8 mouse cellular contexts compared by ENCODE assay signal in genomic region chr7:102248691-102249404, GRCm38 (mm10). TPM values are rescaled to one million over a fixed set of nuclear protein-coding genes. Genes with fewer than 3 reads are reported as not detected.
DNase-seq lines count a peak whose midpoint lies in the region; ATAC-seq lines count a peak whose summit lies in the region.

No protein-coding gene starts in this region.

- H3K4me3 ChIP-seq in neural tube, embryonic 11.5 days (ENCODE audit: low read depth, low read length): peak overlapping the region; percentile 70
- H3K4me3 ChIP-seq in forebrain, embryonic 12.5 days (replicated peaks): peak overlapping the region; percentile 81
- H3K4me3 ChIP-seq in limb, embryonic 15.5 days: peak overlapping the region; percentile 87
- peak overlapping the region; percentile 85 for H3K4me3 ChIP-seq in neural tube, embryonic 12.5 days

- no peak for DNase-seq in neural tube, embryonic 11.5 days (ENCODE audit: low spot score)
- DNase-seq in neural tube, embryonic 10.5 days (ENCODE audit: extremely low spot score, low spot score): no peak
- DNase-seq in cerebellum, adult 18-20 months: no peak
- DNase-seq in gastrocnemius, adult 18-20 months (ENCODE audit: low spot score): no peak
- DNase-seq in cerebellum, adult 11 months: no peak

- H3K9ac ChIP-seq in neural tube, embryonic 11.5 days (ENCODE audit: low read length): peak overlapping the region; percentile 91
- H3K9ac ChIP-seq in forebrain, embryonic 12.5 days: peak overlapping the region; percentile 85
- H3K9ac ChIP-seq in limb, embryonic 15.5 days: peak overlapping the region; percentile 95
- H3K9ac ChIP-seq in neural tube, embryonic 12.5 days: peak overlapping the region; percentile 79

- peak overlapping the region; percentile 78 for H3K4me2 ChIP-seq in neural tube, embryonic 11.5 days (ENCODE audit: low read depth)
- peak overlapping the region; percentile 91 for H3K4me2 ChIP-seq in forebrain, embryonic 12.5 days
- H3K4me2 ChIP-seq in limb, embryonic 15.5 days: peak overlapping the region; percentile 72
- H3K4me2 ChIP-seq in neural tube, embryonic 12.5 days (replicated peaks): peak overlapping the region; percentile 87

- no peak for ATAC-seq in neural tube, embryonic 11.5 days (ENCODE audit: insufficient read depth, low FRiP score, low TSS enrichment)
- ATAC-seq in forebrain, embryonic 12.5 days (ENCODE audit: low FRiP score): no peak
- ATAC-seq in limb, embryonic 15.5 days (ENCODE audit: insufficient number of reproducible peaks, low FRiP score, low TSS enrichment, low read depth): no peak
- no peak for ATAC-seq in neural tube, embryonic 12.5 days (ENCODE audit: low FRiP score, low read depth)

- 34% methylated on average over 16 of the region's 16 CpGs for WGBS in neural tube, embryonic 11.5 days
- 25% methylated on average over 16 of the region's 16 CpGs for WGBS in forebrain, embryonic 12.5 days
- WGBS in limb, embryonic 15.5 days: 18% methylated on average over 16 of the region's 16 CpGs
- 30% methylated on average over 16 of the region's 16 CpGs for WGBS in neural tube, embryonic 12.5 days

- no peaks in the 10 kb centered on the region for H3K27me3 ChIP-seq in neural tube, embryonic 11.5 days (ENCODE audit: control insufficient read depth, insufficient read depth, low read length)
- no peaks in the 10 kb centered on the region for H3K27me3 ChIP-seq in forebrain, embryonic 12.5 days
- no peaks in the 10 kb centered on the region for H3K27me3 ChIP-seq in limb, embryonic 15.5 days
- H3K27me3 ChIP-seq in neural tube, embryonic 12.5 days (replicated peaks): no peaks in the 10 kb centered on the region

- H3K9me3 ChIP-seq in neural tube, embryonic 11.5 days (ENCODE audit: control insufficient read depth, low read length): no peaks in the 10 kb centered on the region
- no peaks in the 10 kb centered on the region for H3K9me3 ChIP-seq in forebrain, embryonic 12.5 days
- H3K9me3 ChIP-seq in limb, embryonic 15.5 days: no peaks in the 10 kb centered on the region
- H3K9me3 ChIP-seq in neural tube, embryonic 12.5 days: no peaks in the 10 kb centered on the region

- peaks cover 21% of the 10 kb centered on the region for H3K4me1 ChIP-seq in neural tube, embryonic 11.5 days (ENCODE audit: control insufficient read depth, insufficient read depth, low read length)
- H3K4me1 ChIP-seq in forebrain, embryonic 12.5 days: peaks cover 39% of the 10 kb centered on the region
- peaks cover 52% of the 10 kb centered on the region for H3K4me1 ChIP-seq in limb, embryonic 15.5 days
- H3K4me1 ChIP-seq in neural tube, embryonic 12.5 days: peaks cover 34% of the 10 kb centered on the region

- H3K27ac ChIP-seq in neural tube, embryonic 11.5 days (ENCODE audit: low read depth, low read length): no peak overlapping the region
- no peak overlapping the region for H3K27ac ChIP-seq in forebrain, embryonic 12.5 days
- H3K27ac ChIP-seq in limb, embryonic 15.5 days: peak overlapping the region; percentile 99
- no peak overlapping the region for H3K27ac ChIP-seq in neural tube, embryonic 12.5 days

- no peaks in the 10 kb centered on the region; the same call in 1 of the 2 replicates for H3K36me3 ChIP-seq in neural tube, embryonic 11.5 days (ENCODE audit: control insufficient read depth, insufficient read depth, low read length)
- H3K36me3 ChIP-seq in forebrain, embryonic 12.5 days (replicated peaks): no peaks in the 10 kb centered on the region
- H3K36me3 ChIP-seq in limb, embryonic 15.5 days: 0 out of 2 replicates have a peak, but pooled peaks cover 3% of the 10 kb centered on the region
- H3K36me3 ChIP-seq in neural tube, embryonic 12.5 days: no peaks in the 10 kb centered on the region

RNA-seq across cellular contexts. Expression of gene Rhog, which starts 7.0 kb away (rescaled TPM):
- 35.1 and 38.8 TPM in 2 replicates for polyA plus RNA-seq in neural tube, embryonic 11.5 days (2014; fragmentation: Nextera tagmentation; extraction: Ambion mirVana)
- polyA plus RNA-seq in forebrain, embryonic 12.5 days (2016; fragmentation: Nextera tagmentation; extraction: Ambion mirVana): 21.7 and 25.1 TPM in 2 replicates
- 65.2 and 76.2 TPM in 2 replicates for polyA plus RNA-seq in limb, embryonic 15.5 days (2015; fragmentation: Nextera tagmentation; extraction: Ambion mirVana)
- polyA plus RNA-seq in neural tube, embryonic 12.5 days (2016; fragmentation: Nextera tagmentation; extraction: Ambion mirVana): 28.2 and 28.3 TPM in 2 replicates
- 10 to 100 TPM; 13.8 to 17.4 TPM for total RNA-seq in gastrocnemius, adult 18-20 months (2021)

RNA-seq across cellular contexts. Expression of gene Stim1, which starts 18.8 kb away (rescaled TPM):
- polyA plus RNA-seq in neural tube, embryonic 11.5 days (2014; fragmentation: Nextera tagmentation; extraction: Ambion mirVana): 11.0 and 11.2 TPM in 2 replicates
- 11.6 and 11.7 TPM in 2 replicates for polyA plus RNA-seq in forebrain, embryonic 12.5 days (2016; fragmentation: Nextera tagmentation; extraction: Ambion mirVana)
- polyA plus RNA-seq in limb, embryonic 15.5 days (2015; fragmentation: Nextera tagmentation; extraction: Ambion mirVana): 33.5 and 38.5 TPM in 2 replicates
- polyA plus RNA-seq in neural tube, embryonic 12.5 days (2016; fragmentation: Nextera tagmentation; extraction: Ambion mirVana): 10.5 and 13.6 TPM in 2 replicates
- total RNA-seq in gastrocnemius, adult 18-20 months (2021): 100 to 1,000 TPM; 169 to 172 TPM

RNA-seq across cellular contexts. Expression of gene Pgap2, which starts 38.8 kb away (rescaled TPM):
- 48.9 and 50.6 TPM in 2 replicates for polyA plus RNA-seq in neural tube, embryonic 11.5 days (2014; fragmentation: Nextera tagmentation; extraction: Ambion mirVana)
- polyA plus RNA-seq in forebrain, embryonic 12.5 days (2016; fragmentation: Nextera tagmentation; extraction: Ambion mirVana): 54.3 and 59.2 TPM in 2 replicates
- polyA plus RNA-seq in limb, embryonic 15.5 days (2015; fragmentation: Nextera tagmentation; extraction: Ambion mirVana): 92.5 and 97.2 TPM in 2 replicates
- 45.7 and 46.1 TPM in 2 replicates for polyA plus RNA-seq in neural tube, embryonic 12.5 days (2016; fragmentation: Nextera tagmentation; extraction: Ambion mirVana)
- 10 to 100 TPM; 25.0 to 26.6 TPM for total RNA-seq in gastrocnemius, adult 18-20 months (2021)

RNA-seq across cellular contexts. Expression of gene Nup98, which starts 38.9 kb away (rescaled TPM):
- 44.5 and 45.9 TPM in 2 replicates for polyA plus RNA-seq in neural tube, embryonic 11.5 days (2014; fragmentation: Nextera tagmentation; extraction: Ambion mirVana)
- polyA plus RNA-seq in forebrain, embryonic 12.5 days (2016; fragmentation: Nextera tagmentation; extraction: Ambion mirVana): 45.2 and 46.8 TPM in 2 replicates
- polyA plus RNA-seq in limb, embryonic 15.5 days (2015; fragmentation: Nextera tagmentation; extraction: Ambion mirVana): 29.2 and 30.8 TPM in 2 replicates
- 33.1 and 34.8 TPM in 2 replicates for polyA plus RNA-seq in neural tube, embryonic 12.5 days (2016; fragmentation: Nextera tagmentation; extraction: Ambion mirVana)
- total RNA-seq in gastrocnemius, adult 18-20 months (2021): 10 to 100 TPM; 24.0 to 29.8 TPM
